Mouse (Mus musculus): ENCODE measurements around the gene Mical3. TPM values are rescaled to one million over a fixed set of nuclear protein-coding genes. Genes with fewer than 3 reads are reported as not detected.

Mical3 gene
- polyA plus RNA-seq, 1 experiment from 2014 or later, result 11.8 TPM

GRCm38 (mm10) chr6:121102084-121102483 is 28.7 kb downstream of the Mical3 start:
- H3K36me3 ChIP-seq, result peaks cover 25% of the 10 kb centered on the region
- 83% methylated on average over 2 of the region's 2 CpGs for WGBS

DNA sequence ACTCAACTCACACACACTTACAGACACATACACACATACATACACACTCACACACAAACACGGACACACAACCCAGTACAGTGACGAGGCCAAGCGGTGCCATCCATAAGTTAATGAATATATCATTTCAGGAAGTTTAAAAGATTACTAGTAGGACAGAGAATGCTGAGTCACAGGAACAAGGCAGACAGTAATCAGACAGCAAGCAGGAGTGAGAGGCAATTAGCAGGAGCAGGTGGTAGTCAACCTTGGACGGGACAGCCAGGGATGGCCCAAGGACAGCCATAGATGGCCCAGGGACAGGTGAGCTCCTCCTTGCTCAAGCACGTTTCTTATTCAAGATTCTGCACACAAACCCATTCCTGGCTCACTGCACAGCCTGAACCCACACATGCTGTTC is 29.6 kb downstream of the Mical3 start:
- WGBS, result 89% methylated on average over 5 of the region's 5 CpGs
- no peaks in the 10 kb centered on the region for H3K9me3 ChIP-seq
- H3K27me3 ChIP-seq (ENCODE audit: insufficient read depth, poor library complexity, severe bottlenecking), result no peaks in the 10 kb centered on the region
- no peak overlapping the region for H3K27ac ChIP-seq
- H3K36me3 ChIP-seq, result peaks cover 20% of the 10 kb centered on the region
- peaks cover 37% of the 10 kb centered on the region for H3K4me1 ChIP-seq (replicated peaks)
- no peak overlapping the region for H3K4me3 ChIP-seq
- no peak for DNase-seq (ENCODE audit: low spot score)

More at GRCm38 (mm10) chr6:121102084-121102483, 28.7 kb downstream of the Mical3 start:
- H3K4me3 ChIP-seq, result no peak overlapping the region
- no peaks in the 10 kb centered on the region for H3K9me3 ChIP-seq
- peaks cover 46% of the 10 kb centered on the region for H3K4me1 ChIP-seq (replicated peaks)
- H3K27me3 ChIP-seq (ENCODE audit: insufficient read depth, poor library complexity, severe bottlenecking), result no peaks in the 10 kb centered on the region
- no peak for DNase-seq (ENCODE audit: low spot score)
- 0 out of 2 replicates have a peak overlapping the region, but pooled peaks have one; percentile 18 for H3K27ac ChIP-seq

- DNase-seq (ENCODE audit: low spot score), result no peak
- Histone ChIP-seq H3K9me3 (no peaks in the 10 kb centered on the region), H3K27ac (0 out of 2 replicates have a peak overlapping the region, but pooled peaks have one; percentile 16), H3K27me3 (ENCODE audit: insufficient read depth, poor library complexity, severe bottlenecking) (no peaks in the 10 kb centered on the region), H3K4me1 (replicated peaks) (peaks cover 28% of the 10 kb centered on the region), H3K36me3 (peaks cover 17% of the 10 kb centered on the region), H3K4me3 (no peak overlapping the region)
- 92% methylated on average over 7 of the region's 7 CpGs for WGBS
These were observed 31.0 kb downstream of the Mical3 start for GRCm38 (mm10) chr6:121099831-121100230.

DNA sequence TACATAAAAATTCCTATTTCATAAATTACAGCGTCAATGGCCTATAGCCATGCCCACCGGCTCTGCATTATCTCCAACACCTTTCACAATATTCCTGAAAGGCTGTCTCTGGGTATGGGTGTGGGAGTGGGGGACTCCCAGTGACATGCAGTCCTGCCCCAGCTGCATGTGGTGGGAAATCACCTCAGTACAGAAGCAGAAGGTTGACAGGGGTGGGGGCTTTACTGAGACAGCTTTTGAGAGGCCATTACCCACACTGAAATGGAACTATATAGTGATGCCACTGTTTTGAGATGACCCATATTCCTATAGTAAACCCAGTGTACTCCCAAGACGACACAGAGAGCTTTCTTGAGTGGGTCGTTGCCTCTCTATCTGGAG is 31.6 kb downstream of the Mical3 start:
- 91% methylated on average over 4 of the region's 4 CpGs for WGBS
- Histone ChIP-seq H3K4me3 (no peak overlapping the region), H3K27ac (no peak overlapping the region), H3K27me3 (ENCODE audit: insufficient read depth, poor library complexity, severe bottlenecking) (no peaks in the 10 kb centered on the region), H3K4me1 (replicated peaks) (peaks cover 27% of the 10 kb centered on the region), H3K36me3 (peaks cover 11% of the 10 kb centered on the region), H3K9me3 (no peaks in the 10 kb centered on the region)
- DNase-seq (ENCODE audit: low spot score), result no peak

DNA sequence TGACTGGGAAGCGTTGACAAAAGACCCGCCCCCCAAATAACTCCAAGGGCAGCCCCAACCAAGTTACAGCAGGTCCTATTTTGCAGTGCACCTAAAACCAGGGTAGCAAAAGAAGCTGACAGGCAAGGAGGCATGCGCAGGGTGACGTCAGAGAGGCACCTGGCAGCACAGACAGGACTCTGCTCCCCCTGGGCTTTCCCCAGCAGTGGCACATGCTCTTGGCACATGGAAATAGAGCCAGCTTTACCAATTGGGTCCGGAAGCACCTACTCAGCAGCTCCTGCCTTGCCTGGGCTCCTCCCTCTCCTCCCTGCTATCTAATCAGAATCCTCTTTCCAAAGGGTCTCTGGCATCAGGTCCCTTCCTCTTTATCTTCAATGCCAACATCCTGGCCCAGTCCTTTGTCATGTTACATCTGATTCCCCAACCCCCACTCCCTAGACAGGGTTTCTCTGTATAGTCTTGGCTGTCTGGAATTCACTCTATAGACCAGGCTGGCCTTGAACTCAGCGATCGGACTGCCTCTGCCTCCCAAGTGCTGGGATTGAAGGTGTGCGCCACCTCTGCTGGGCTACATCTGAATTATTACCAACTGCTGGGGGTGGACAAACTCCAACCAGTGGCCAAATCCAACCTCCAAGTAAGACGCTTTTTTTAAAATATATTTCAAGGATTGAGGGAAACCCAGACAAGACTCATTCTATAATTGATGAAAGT is 32.1 kb downstream of the Mical3 start:
- Histone ChIP-seq H3K4me3 (no peak overlapping the region), H3K4me1 (replicated peaks) (peaks cover 27% of the 10 kb centered on the region), H3K27me3 (ENCODE audit: insufficient read depth, poor library complexity, severe bottlenecking) (no peaks in the 10 kb centered on the region), H3K9me3 (no peaks in the 10 kb centered on the region), H3K27ac (peak overlapping the region; percentile 42; the same call in 1 of the 2 replicates), H3K36me3 (peaks cover 10% of the 10 kb centered on the region)
- no peak for DNase-seq (ENCODE audit: low spot score)
- WGBS, result 82% methylated on average over 9 of the region's 9 CpGs

DNA sequence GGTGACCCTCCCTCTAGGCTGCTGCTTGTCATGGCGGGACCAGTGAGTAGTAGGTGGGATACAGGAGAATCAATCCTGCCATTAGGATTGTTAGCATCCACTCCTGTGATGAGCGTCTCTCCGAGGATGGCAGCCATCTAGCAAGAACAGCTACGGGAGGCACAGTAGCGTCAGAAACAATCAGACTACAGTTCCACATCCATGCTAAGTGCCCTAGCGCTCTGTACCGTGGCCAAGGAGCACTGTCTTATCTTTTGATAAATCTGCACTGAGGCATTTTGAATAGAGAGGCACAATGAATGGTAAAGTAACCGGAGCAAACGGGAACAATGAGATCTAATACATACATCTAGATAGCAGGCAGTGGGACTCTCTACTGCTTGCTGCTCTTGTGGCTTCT is 32.7 kb downstream of the Mical3 start:
- Histone ChIP-seq H3K36me3 (peaks cover 5% of the 10 kb centered on the region), H3K27me3 (ENCODE audit: insufficient read depth, poor library complexity, severe bottlenecking) (no peaks in the 10 kb centered on the region), H3K4me1 (replicated peaks) (peaks cover 27% of the 10 kb centered on the region), H3K27ac (peak overlapping the region; percentile 42; the same call in 1 of the 2 replicates), H3K9me3 (no peaks in the 10 kb centered on the region), H3K4me3 (no peak overlapping the region)
- no peak for DNase-seq (ENCODE audit: low spot score)
- WGBS, result 76% methylated on average over 9 of the region's 9 CpGs

DNA sequence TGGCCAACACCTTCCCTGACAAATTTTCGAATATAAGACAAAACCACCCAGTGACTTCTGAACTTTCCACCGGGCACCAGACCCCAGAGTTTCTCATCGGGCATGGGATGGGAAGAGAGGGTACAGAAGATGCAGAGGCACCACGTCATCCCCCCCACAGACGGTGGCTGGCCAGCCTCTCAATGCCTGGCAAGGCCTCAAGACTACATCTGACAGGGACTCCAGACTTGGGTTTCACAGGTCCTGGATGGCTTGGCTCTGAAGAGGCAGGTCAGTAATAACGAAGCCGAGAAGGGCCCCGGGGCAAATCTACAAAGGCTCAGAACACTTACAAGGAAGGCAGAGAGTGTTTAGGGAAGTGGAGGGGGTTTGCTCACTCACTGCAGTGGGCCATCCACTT is 33.9 kb downstream of the Mical3 start:
- Histone ChIP-seq H3K36me3 (0 out of 2 replicates have a peak, but pooled peaks cover 9% of the 10 kb centered on the region), H3K27me3 (ENCODE audit: insufficient read depth, poor library complexity, severe bottlenecking) (no peaks in the 10 kb centered on the region), H3K4me3 (no peak overlapping the region), H3K9me3 (no peaks in the 10 kb centered on the region), H3K4me1 (replicated peaks) (peaks cover 23% of the 10 kb centered on the region), H3K27ac (no peak overlapping the region)
- no peak for DNase-seq (ENCODE audit: low spot score)
- 89% methylated on average over 8 of the region's 8 CpGs for WGBS

GRCm38 (mm10) chr6:121096390-121096789 is 34.4 kb downstream of the Mical3 start:
- Histone ChIP-seq H3K9me3 (no peaks in the 10 kb centered on the region), H3K27ac (no peak overlapping the region), H3K27me3 (ENCODE audit: insufficient read depth, poor library complexity, severe bottlenecking) (no peaks in the 10 kb centered on the region), H3K36me3 (0 out of 2 replicates have a peak, but pooled peaks cover 9% of the 10 kb centered on the region), H3K4me1 (replicated peaks) (peaks cover 23% of the 10 kb centered on the region), H3K4me3 (no peak overlapping the region)
- DNase-seq (ENCODE audit: low spot score), result no peak
- 86% methylated on average over 8 of the region's 8 CpGs for WGBS

GRCm38 (mm10) chr6:121093662-121094408 is 37.0 kb downstream of the Mical3 start:
- Histone ChIP-seq H3K9me3 (0 out of 2 replicates have a peak, but pooled peaks cover 11% of the 10 kb centered on the region), H3K27me3 (ENCODE audit: insufficient read depth, poor library complexity, severe bottlenecking) (no peaks in the 10 kb centered on the region), H3K27ac (0 out of 2 replicates have a peak overlapping the region, but pooled peaks have one; percentile 13), H3K36me3 (peaks cover 26% of the 10 kb centered on the region; the same call in 1 of the 2 replicates), H3K4me3 (no peak overlapping the region), H3K4me1 (replicated peaks) (peaks cover 16% of the 10 kb centered on the region)
- 89% methylated on average over 8 of the region's 8 CpGs for WGBS
- DNase-seq (ENCODE audit: low spot score), result no peak

GRCm38 (mm10) chr6:121090786-121091185 is 40.0 kb downstream of the Mical3 start:
- WGBS, result 97% methylated on average over 11 of the region's 11 CpGs
- peaks cover 26% of the 10 kb centered on the region for H3K4me1 ChIP-seq (replicated peaks)
- H3K9me3 ChIP-seq, result 0 out of 2 replicates have a peak, but pooled peaks cover 11% of the 10 kb centered on the region
- no peak overlapping the region for H3K27ac ChIP-seq
- no peak overlapping the region for H3K4me3 ChIP-seq
- H3K36me3 ChIP-seq, result peaks cover 26% of the 10 kb centered on the region; the same call in 1 of the 2 replicates
- no peaks in the 10 kb centered on the region for H3K27me3 ChIP-seq (ENCODE audit: insufficient read depth, poor library complexity, severe bottlenecking)
- no peak for DNase-seq (ENCODE audit: low spot score)

GRCm38 (mm10) chr6:121087586-121088245 is 43.1 kb downstream of the Mical3 start:
- H3K9me3 ChIP-seq, result 0 out of 2 replicates have a peak, but pooled peaks cover 11% of the 10 kb centered on the region
- peaks cover 39% of the 10 kb centered on the region for H3K4me1 ChIP-seq (replicated peaks)
- 73% methylated on average over 22 of the region's 22 CpGs for WGBS
- H3K4me3 ChIP-seq, result no peak overlapping the region
- DNase-seq (ENCODE audit: low spot score), result peak; percentile 46
- H3K27me3 ChIP-seq (ENCODE audit: insufficient read depth, poor library complexity, severe bottlenecking), result no peaks in the 10 kb centered on the region
- H3K27ac ChIP-seq, result peak overlapping the region; percentile 43; the same call in 1 of the 2 replicates
- peaks cover 22% of the 10 kb centered on the region; the same call in 1 of the 2 replicates for H3K36me3 ChIP-seq

DNA sequence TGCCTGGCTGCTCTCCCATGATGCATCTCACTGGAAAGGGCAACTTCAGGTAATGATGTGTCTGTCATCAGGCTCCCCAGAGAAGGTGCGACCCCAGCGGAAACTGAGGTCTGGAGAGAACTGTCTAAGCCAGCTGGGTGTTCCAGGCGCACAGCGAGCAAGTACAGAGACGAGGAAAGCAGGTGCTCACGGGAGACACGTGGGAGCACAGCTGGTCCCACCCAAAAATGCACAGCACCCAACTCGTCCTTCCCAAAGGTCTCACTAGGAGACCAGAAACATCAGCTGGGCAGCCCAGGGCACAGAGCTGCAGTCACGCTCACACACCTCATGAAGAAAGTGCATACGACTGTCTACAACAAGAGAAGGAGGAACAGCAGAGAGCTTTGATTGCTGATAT is 43.7 kb downstream of the Mical3 start:
- no peak overlapping the region for H3K4me3 ChIP-seq
- WGBS, result 74% methylated on average over 10 of the region's 10 CpGs
- 0 out of 2 replicates have a peak overlapping the region, but pooled peaks have one; percentile 4 for H3K27ac ChIP-seq
- H3K4me1 ChIP-seq (replicated peaks), result peaks cover 42% of the 10 kb centered on the region
- DNase-seq (ENCODE audit: low spot score), result no peak
- H3K9me3 ChIP-seq, result 0 out of 2 replicates have a peak, but pooled peaks cover 11% of the 10 kb centered on the region
- no peaks in the 10 kb centered on the region for H3K27me3 ChIP-seq (ENCODE audit: insufficient read depth, poor library complexity, severe bottlenecking)
- H3K36me3 ChIP-seq, result peaks cover 19% of the 10 kb centered on the region; the same call in 1 of the 2 replicates
